Mouse (Mus musculus) midbrain, embryonic 11.5 days (tissue): ENCODE data around the gene Pla2g5. TPM values are rescaled to one million over a fixed set of nuclear protein-coding genes. Genes with fewer than 3 reads are reported as not detected.
"Not testable (repeated sequence)": the region's sequence is repeated elsewhere in the genome, so short reads cannot be mapped to it uniquely, and the experiment has no call there.

ENCODE experiments used
- ATAC-seq: fragments of 200-750 bp; cut with Nextera tagmentation; 2 replicates; pipeline ENCODE4 v1.8.0; 2017; ENCODE audit warnings: moderate TSS enrichment, moderate library complexity; ENCODE audit not compliant: low FRiP score
- DNase-seq: peaks from one replicate; pipeline ENCODE4 v3.0.0; 2015; ENCODE audit warnings: low spot score; ENCODE audit errors: missing footprints
- H3K27ac ChIP-seq: fragments of 300-500 bp; sonication (generic); 2 replicates; pipeline ENCODE4 v1.5.1; 2014; ENCODE audit warnings: low read depth, low read length
- H3K27me3 ChIP-seq: fragments of 300-500 bp; sonication (generic); 2 replicates; pipeline ENCODE4 v1.6.1; 2014; ENCODE audit warnings: mild to moderate bottlenecking, low read length, moderate library complexity, mixed read lengths; ENCODE audit not compliant: control insufficient read depth, insufficient read depth
- H3K36me3 ChIP-seq: fragments of 300-500 bp; sonication (generic); 2 replicates; pipeline ENCODE4 v1.6.1; 2014; ENCODE audit warnings: mild to moderate bottlenecking, low read length, moderate library complexity, mixed read lengths; ENCODE audit not compliant: control insufficient read depth, insufficient read depth
- H3K4me1 ChIP-seq: fragments of 300-500 bp; sonication (generic); 2 replicates; pipeline ENCODE4 v1.6.1; 2014; ENCODE audit warnings: low read length; ENCODE audit not compliant: control insufficient read depth, insufficient read depth
- H3K4me2 ChIP-seq: fragments of 300-500 bp; sonication (generic); 2 replicates; pipeline ENCODE4 v1.6.1; 2014; ENCODE audit warnings: mild to moderate bottlenecking, moderate library complexity
- H3K4me3 ChIP-seq: fragments of 300-500 bp; sonication (generic); 2 replicates; pipeline ENCODE4 v1.5.1; 2014; ENCODE audit warnings: low read depth, low read length
- H3K9ac ChIP-seq: fragments of 300-500 bp; sonication (generic); 2 replicates; pipeline ENCODE4 v1.6.1; 2014; ENCODE audit warnings: low read length
- H3K9me3 ChIP-seq: fragments of 300-500 bp; sonication (generic); 2 replicates; pipeline ENCODE4 v1.6.1; 2016; ENCODE audit warnings: low read length; ENCODE audit not compliant: control insufficient read depth
- WGBS: fragments of 180-500 bp; shearing (Covaris S2); extraction: QIAGEN DNeasy Blood & Tissue Kit; methylation state at CpG from one replicate; pipeline ENCODE4 v1.1.7; 2014; 5-methylcytosine and 5-hydroxymethylcytosine counted together
- polyA plus RNA-seq: library from polyadenylated mRNA; unstranded; fragments of >200 nt; fragmentation: Nextera tagmentation; extraction: Ambion mirVana; gene quantifications from 2 replicates; pipeline ENCODE4 v1.2.1, GENCODE M21; 2014

Pla2g5 gene
- polyA plus RNA-seq, 1 experiment from 2014 or later: not detected

DNA sequence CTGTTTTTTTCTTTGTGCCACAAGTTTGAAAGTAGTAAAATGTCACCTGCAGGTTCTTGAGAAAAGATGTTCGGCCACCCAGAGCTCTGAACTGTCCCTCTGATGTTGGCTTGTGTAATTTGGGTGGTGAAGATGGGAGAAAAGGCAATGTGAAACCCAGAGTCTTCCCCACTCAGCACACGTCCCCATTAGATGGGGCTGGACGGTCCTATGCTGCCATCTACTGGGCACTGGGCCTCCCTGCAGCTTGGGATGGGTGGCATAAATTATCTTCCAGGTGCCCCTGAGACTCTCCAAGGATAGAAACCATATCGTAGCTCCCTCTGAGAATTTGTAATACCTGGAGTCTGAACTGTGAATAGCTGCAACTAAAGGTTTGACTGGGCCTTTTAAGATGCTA, 11.8 kb downstream of the Pla2g5 start:
- no peak for ATAC-seq
- 6% methylated on average over 4 of the region's 4 CpGs for WGBS

GRCm38 (mm10) chr4:138841386-138841785, 21.9 kb downstream of the Pla2g5 start:
- DNase-seq: no peak
- Histone ChIP-seq H3K36me3 (no peaks in the 10 kb centered on the region), H3K9ac (no peak overlapping the region), H3K4me3 (no peak overlapping the region), H3K27ac (no peak overlapping the region), H3K27me3 (no peaks in the 10 kb centered on the region), H3K4me1 (no peaks in the 10 kb centered on the region), H3K4me2 (no peak overlapping the region), H3K9me3 (peaks cover 5% of the 10 kb centered on the region; the same call in 1 of the 2 replicates)
- ATAC-seq: no peak
- 93% methylated on average over 7 of the region's 7 CpGs for WGBS

More for the DNA sequence above, 11.8 kb downstream of the Pla2g5 start:
- Histone ChIP-seq H3K27me3 (no peaks in the 10 kb centered on the region), H3K36me3 (no peaks in the 10 kb centered on the region), H3K4me3 (no peak overlapping the region), H3K4me1 (no peaks in the 10 kb centered on the region), H3K27ac (no peak overlapping the region), H3K9ac (no peak overlapping the region), H3K4me2 (no peak overlapping the region), H3K9me3 (no peaks in the 10 kb centered on the region)
- DNase-seq: peak; percentile 98

DNA sequence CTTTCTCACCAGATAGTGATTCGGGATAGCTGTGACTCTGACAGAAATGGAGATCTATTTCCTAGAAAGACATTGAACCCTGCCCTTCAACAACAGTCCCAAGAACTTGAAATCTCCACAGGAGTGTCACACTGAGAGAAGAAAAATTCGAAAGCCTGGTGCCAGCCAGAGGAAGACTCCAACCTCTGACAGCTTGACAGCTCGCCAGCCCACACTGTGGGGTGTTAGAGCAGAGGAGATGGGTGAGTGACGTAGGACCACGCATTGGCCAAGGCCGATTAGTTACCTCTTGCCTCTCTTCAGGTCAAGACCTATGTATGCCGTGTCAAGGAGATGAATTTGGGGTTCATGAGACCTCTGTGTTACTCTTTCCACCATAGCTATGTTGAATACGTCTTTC, 22.6 kb downstream of the Pla2g5 start:
- Histone ChIP-seq H3K4me3 (no peak overlapping the region), H3K9me3 (peaks cover 5% of the 10 kb centered on the region; the same call in 1 of the 2 replicates), H3K36me3 (no peaks in the 10 kb centered on the region), H3K4me1 (no peaks in the 10 kb centered on the region), H3K27me3 (no peaks in the 10 kb centered on the region), H3K27ac (no peak overlapping the region), H3K9ac (no peak overlapping the region), H3K4me2 (no peak overlapping the region)
- DNase-seq (no peak), ATAC-seq (no peak)
- WGBS: 81% methylated on average over 8 of the region's 8 CpGs

GRCm38 (mm10) chr4:138839806-138840205, 23.5 kb downstream of the Pla2g5 start:
- Histone ChIP-seq H3K4me1 (no peaks in the 10 kb centered on the region), H3K27ac (no peak overlapping the region), H3K27me3 (no peaks in the 10 kb centered on the region), H3K9me3 (peaks cover 5% of the 10 kb centered on the region; the same call in 1 of the 2 replicates), H3K4me3 (no peak overlapping the region), H3K4me2 (no peak overlapping the region), H3K9ac (no peak overlapping the region), H3K36me3 (no peaks in the 10 kb centered on the region)
- no peak for DNase-seq
- no peak for ATAC-seq
- whole genome bisulfite sequencing: 90% methylated on average over 6 of the region's 6 CpGs

DNA sequence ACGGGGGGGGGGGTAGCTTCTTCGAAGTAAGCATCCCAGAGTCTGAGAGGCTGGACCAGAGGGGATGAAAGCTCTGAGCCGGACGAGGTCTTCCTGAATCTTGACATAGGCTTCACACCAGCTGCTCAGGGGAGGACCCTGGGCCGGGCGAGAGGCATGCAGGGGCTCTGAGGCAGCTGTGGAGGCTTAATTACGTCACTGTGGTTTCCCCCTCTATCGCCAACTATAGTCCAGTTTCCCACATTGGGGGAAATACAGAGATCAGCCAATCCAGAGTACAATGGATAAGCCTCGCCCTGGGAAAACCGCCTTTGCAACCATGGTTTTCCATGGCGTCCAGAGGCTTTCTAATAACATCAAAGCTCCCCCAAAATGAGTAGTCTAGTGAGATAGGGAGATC, 36.1 kb downstream of the Pla2g5 start:
- Histone ChIP-seq H3K4me2 (no peak overlapping the region), H3K4me1 (no peaks in the 10 kb centered on the region), H3K27ac (no peak overlapping the region), H3K36me3 (no peaks in the 10 kb centered on the region), H3K9ac (no peak overlapping the region), H3K4me3 (no peak overlapping the region), H3K27me3 (no peaks in the 10 kb centered on the region), H3K9me3 (no peaks in the 10 kb centered on the region; the same call in 1 of the 2 replicates)
- 57% methylated on average over 11 of the region's 11 CpGs for WGBS
- ATAC-seq: no peak
- DNase-seq: no peak

DNA sequence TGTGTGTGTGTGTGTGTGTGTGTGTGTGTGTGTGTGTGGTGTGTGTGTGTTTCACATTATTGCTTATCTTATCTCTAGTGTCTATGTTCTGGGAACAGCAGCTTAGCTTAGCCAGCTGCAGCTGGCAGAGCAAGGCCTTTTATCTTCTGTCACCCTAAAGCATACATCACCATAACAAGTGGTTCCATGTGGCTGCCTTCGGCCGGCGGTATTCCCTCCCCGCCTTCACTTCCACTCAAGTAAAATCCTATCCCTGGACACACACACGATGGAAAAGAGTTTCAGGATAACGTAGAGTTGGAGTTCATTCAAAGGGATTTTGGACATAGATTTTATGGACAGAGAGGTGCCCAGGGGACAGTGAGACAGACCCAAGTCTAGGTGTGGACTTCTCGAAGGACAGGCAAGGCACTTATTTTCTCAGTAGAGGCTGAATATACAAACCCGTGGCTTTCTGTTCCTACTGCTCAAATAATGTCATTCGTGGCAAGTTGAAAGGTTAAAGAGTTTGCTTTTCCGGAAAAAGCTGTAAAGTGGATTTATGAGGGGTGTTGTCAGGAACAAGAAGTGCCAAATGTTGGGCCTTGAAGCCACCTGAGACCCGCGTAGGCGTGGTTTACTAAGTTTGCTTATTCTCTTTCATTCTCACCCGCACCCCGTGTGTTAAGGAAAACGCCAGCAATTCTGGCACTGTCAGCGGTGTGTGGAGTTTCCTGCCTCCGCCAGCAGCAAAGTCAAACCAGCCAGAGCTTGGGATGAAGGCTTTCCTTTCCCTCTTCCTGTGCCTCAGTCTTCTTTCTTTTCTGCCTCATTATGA, 37.3 kb downstream of the Pla2g5 start:
- no peak overlapping the region for H3K27ac ChIP-seq
- no peaks in the 10 kb centered on the region for H3K36me3 ChIP-seq
- ATAC-seq: no peak
- DNase-seq: no peak
- H3K4me3 ChIP-seq: no peak overlapping the region
- 72% methylated on average over 18 of the region's 18 CpGs for WGBS
- no peak overlapping the region for H3K4me2 ChIP-seq
- no peaks in the 10 kb centered on the region for H3K27me3 ChIP-seq
- H3K9me3 ChIP-seq: no peaks in the 10 kb centered on the region; the same call in 1 of the 2 replicates
- no peak overlapping the region for H3K9ac ChIP-seq
- no peaks in the 10 kb centered on the region for H3K4me1 ChIP-seq

GRCm38 (mm10) chr4:138824660-138825059, 38.6 kb downstream of the Pla2g5 start:
- WGBS: 81% methylated on average over 2 of the region's 2 CpGs
- ATAC-seq (no peak), DNase-seq (no peak)
- no peak overlapping the region for H3K9ac ChIP-seq
- H3K4me2 ChIP-seq: no peak overlapping the region
- no peaks in the 10 kb centered on the region for H3K27me3 ChIP-seq
- no peak overlapping the region for H3K27ac ChIP-seq
- no peaks in the 10 kb centered on the region for H3K36me3 ChIP-seq
- no peaks in the 10 kb centered on the region for H3K4me1 ChIP-seq
- no peaks in the 10 kb centered on the region; the same call in 1 of the 2 replicates for H3K9me3 ChIP-seq
- no peak overlapping the region for H3K4me3 ChIP-seq

DNA sequence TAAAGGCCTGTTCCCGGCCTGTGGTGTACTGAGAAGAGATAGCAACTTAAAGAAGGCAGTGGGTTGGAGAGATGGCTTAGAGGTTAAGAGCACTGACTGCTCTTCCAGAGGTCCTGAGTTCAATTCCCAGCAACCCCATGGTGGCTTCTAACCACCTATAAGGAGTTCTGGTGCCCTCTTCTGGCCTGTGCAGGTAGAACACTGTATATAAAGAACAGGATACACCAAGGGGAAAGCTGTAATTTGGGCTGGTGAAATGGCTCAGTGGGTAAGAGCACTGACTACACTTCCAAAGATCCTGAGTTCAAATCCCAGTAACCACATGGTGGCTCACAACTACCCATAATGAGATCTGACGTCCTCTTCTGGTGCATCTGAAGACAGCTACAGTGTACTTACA, 39.1 kb downstream of the Pla2g5 start:
- not testable (repeated sequence) for H3K4me2 ChIP-seq, H3K4me3 ChIP-seq, H3K4me1 ChIP-seq, H3K9me3 ChIP-seq, H3K9ac ChIP-seq, ATAC-seq, H3K27ac ChIP-seq, H3K36me3 ChIP-seq, H3K27me3 ChIP-seq, DNase-seq
- WGBS: 78% methylated on average over 2 of the region's 2 CpGs

DNA sequence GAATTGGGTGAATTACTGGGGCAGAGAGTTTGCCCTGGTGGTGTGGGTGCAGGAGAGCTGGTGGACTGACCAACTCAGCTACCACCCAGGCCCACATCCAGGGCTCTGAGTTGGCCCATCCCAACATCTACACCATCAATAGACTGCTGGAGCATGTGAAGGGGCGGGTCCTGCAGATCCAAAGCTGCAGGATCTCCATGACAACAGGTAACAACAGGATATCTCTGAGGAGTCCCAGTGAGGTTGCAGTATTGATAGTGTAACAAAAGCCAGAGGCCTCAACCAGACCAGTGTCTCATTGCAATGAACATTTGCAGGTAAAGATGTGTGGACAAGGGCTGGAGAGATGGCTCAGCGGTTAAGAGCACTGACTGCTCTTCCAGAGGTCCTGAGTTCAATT, 42.2 kb downstream of the Pla2g5 start:
- DNase-seq: no peak
- 82% methylated on average over 2 of the region's 2 CpGs for WGBS

More for the DNA sequence above, 42.2 kb downstream of the Pla2g5 start:
- Histone ChIP-seq H3K4me3 (no peak overlapping the region), H3K4me1 (peaks cover 2% of the 10 kb centered on the region; the same call in 1 of the 2 replicates), H3K36me3 (no peaks in the 10 kb centered on the region), H3K4me2 (no peak overlapping the region), H3K27ac (no peak overlapping the region), H3K27me3 (no peaks in the 10 kb centered on the region), H3K9ac (no peak overlapping the region), H3K9me3 (no peaks in the 10 kb centered on the region; the same call in 1 of the 2 replicates)
- ATAC-seq: no peak
